Mouse (Mus musculus) heart, postnatal 0 days (tissue): ENCODE measurements around the gene Eif4b.

ENCODE experiments used
- CTCF ChIP-seq: IDR thresholded peaks from 2 replicates; pipeline ENCODE4 v1.5.1; 2016; ENCODE audit warnings: antibody characterized with exemption, control low read depth, low read depth
- EP300 ChIP-seq: IDR thresholded peaks from 2 replicates; pipeline ENCODE4 v1.6.1; 2016; ENCODE audit warnings: antibody characterized with exemption, low read depth

GRCm38 (mm10) chr15:102048006-102048405 lies 25.6 kb upstream of the Eif4b start:
- TF ChIP-seq CTCF (no peak), EP300 (no peak)
